Mouse (Mus musculus): ENCODE data around the gene Rps17. TPM values are rescaled to one million over a fixed set of nuclear protein-coding genes. Genes with fewer than 3 reads are reported as not detected.

Rps17 gene
- polyA plus RNA-seq, 1 experiment from 2014 or later: 750 TPM

- no peaks in the 10 kb centered on the region for H3K27me3 ChIP-seq (replicated peaks)
- no peak overlapping the region for H3K4me2 ChIP-seq
- H3K4me1 ChIP-seq: 0 out of 2 replicates have a peak, but pooled peaks cover 7% of the 10 kb centered on the region
- H3K36me3 ChIP-seq: no peaks in the 10 kb centered on the region
- H3K9me3 ChIP-seq (replicated peaks): no peaks in the 10 kb centered on the region
- H3K4me3 ChIP-seq (replicated peaks): no peak overlapping the region
- no peak overlapping the region for H3K9ac ChIP-seq (replicated peaks)
- no peak for ATAC-seq (ENCODE audit: low FRiP score)
- WGBS: 98% methylated on average over 2 of the region's 2 CpGs
- no peak overlapping the region for H3K27ac ChIP-seq (replicated peaks)
Observed at GRCm38 (mm10) chr7:81303682-81304081, 41.4 kb downstream of the Rps17 start.

GRCm38 (mm10) chr7:81301323-81301722, 43.7 kb downstream of the Rps17 start:
- Histone ChIP-seq H3K4me2 (no peak overlapping the region), H3K36me3 (no peaks in the 10 kb centered on the region), H3K9me3 (replicated peaks) (no peaks in the 10 kb centered on the region), H3K27ac (replicated peaks) (no peak overlapping the region), H3K4me1 (0 out of 2 replicates have a peak, but pooled peaks cover 7% of the 10 kb centered on the region), H3K27me3 (replicated peaks) (no peaks in the 10 kb centered on the region), H3K9ac (replicated peaks) (no peak overlapping the region), H3K4me3 (replicated peaks) (no peak overlapping the region)
- WGBS: 46% methylated on average over 7 of the region's 7 CpGs
- ATAC-seq (ENCODE audit: low FRiP score): no peak

- ATAC-seq (ENCODE audit: low FRiP score): no peak
Observed at GRCm38 (mm10) chr7:81298206-81298605, 46.8 kb downstream of the Rps17 start.

GRCm38 (mm10) chr7:81295169-81295568, 49.9 kb downstream of the Rps17 start:
- Histone ChIP-seq H3K9me3 (replicated peaks) (no peaks in the 10 kb centered on the region), H3K9ac (replicated peaks) (no peak overlapping the region)
- 91% methylated on average over 2 of the region's 2 CpGs for WGBS

More at GRCm38 (mm10) chr7:81298206-81298605, 46.8 kb downstream of the Rps17 start:
- Histone ChIP-seq H3K27ac (replicated peaks) (no peak overlapping the region), H3K27me3 (replicated peaks) (no peaks in the 10 kb centered on the region), H3K4me3 (replicated peaks) (no peak overlapping the region), H3K4me2 (no peak overlapping the region), H3K4me1 (0 out of 2 replicates have a peak, but pooled peaks cover 7% of the 10 kb centered on the region), H3K9ac (replicated peaks) (no peak overlapping the region), H3K9me3 (replicated peaks) (no peaks in the 10 kb centered on the region), H3K36me3 (no peaks in the 10 kb centered on the region)
- WGBS: 41% methylated on average over 6 of the region's 6 CpGs

More at GRCm38 (mm10) chr7:81295169-81295568, 49.9 kb downstream of the Rps17 start:
- Histone ChIP-seq H3K36me3 (no peaks in the 10 kb centered on the region), H3K27ac (replicated peaks) (no peak overlapping the region), H3K4me1 (no peaks in the 10 kb centered on the region), H3K4me2 (no peak overlapping the region), H3K27me3 (replicated peaks) (no peaks in the 10 kb centered on the region), H3K4me3 (replicated peaks) (no peak overlapping the region)
- no peak for ATAC-seq (ENCODE audit: low FRiP score)

Other genes with a start within 250 kb of the Rps17 start
- gene Slc28a1, start 230.5 kb downstream of the Rps17 start, polyA plus RNA-seq (2015; fragmentation: Nextera tagmentation; extraction: Ambion mirVana): 0.05 and 0.17 TPM in 2 replicates
- gene Pde8a, start 131.7 kb downstream of the Rps17 start, polyA plus RNA-seq (2015; fragmentation: Nextera tagmentation; extraction: Ambion mirVana): 2.5 TPM in 2 replicates
- gene Cpeb1, start 110.2 kb upstream of the Rps17 start, polyA plus RNA-seq (2015; fragmentation: Nextera tagmentation; extraction: Ambion mirVana): 7.3 and 9.6 TPM in 2 replicates
- 118 and 147 TPM in 2 replicates for gene Ap3b2, start 148.7 kb upstream of the Rps17 start, polyA plus RNA-seq (2015; fragmentation: Nextera tagmentation; extraction: Ambion mirVana)
- gene BC048679, start 153.0 kb upstream of the Rps17 start, polyA plus RNA-seq (2015; fragmentation: Nextera tagmentation; extraction: Ambion mirVana): not detected in 2 replicates
- gene Fsd2, start 221.7 kb upstream of the Rps17 start, polyA plus RNA-seq (2015; fragmentation: Nextera tagmentation; extraction: Ambion mirVana): 0.28 and 0.31 TPM in 2 replicates
- gene Whamm, start 226.0 kb upstream of the Rps17 start, polyA plus RNA-seq (2015; fragmentation: Nextera tagmentation; extraction: Ambion mirVana): 6.6 and 8.1 TPM in 2 replicates